Comparison of ENCODE assay signal across 23 mouse cellular contexts in the genomic region with DNA sequence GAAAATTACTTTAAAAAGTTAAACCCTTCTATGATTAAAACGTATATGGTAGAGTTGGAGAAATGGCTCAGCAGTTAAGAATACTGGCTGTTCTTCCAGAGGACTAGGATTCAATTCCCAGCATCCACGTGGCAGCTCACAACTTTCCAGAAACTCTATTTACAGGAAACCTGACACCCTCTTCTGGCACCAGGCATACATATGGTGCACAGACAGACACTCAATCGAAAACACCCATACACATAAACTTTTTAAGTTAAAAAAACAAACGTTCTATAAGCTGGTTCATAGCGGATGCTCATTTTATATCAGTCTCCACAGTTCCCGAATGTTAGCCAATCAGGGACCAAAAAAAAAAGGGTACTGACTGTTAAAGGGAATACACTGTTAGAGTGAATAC. TPM values are rescaled to one million over a fixed set of nuclear protein-coding genes. Genes with fewer than 3 reads are reported as not detected.
DNase-seq lines count a peak whose midpoint lies in the region; ATAC-seq and TF ChIP-seq lines count a peak whose summit lies in the region.
"Had no signal": no experiment of that assay in that cellular context is flagged by ENCODE, and none has a peak within 500 bp of the region (broad histone marks: within the 10 kb centered on the region; RNA-seq: fewer than 3 reads in every experiment).

No protein-coding gene starts in this region.

- TF ChIP-seq CTCF in embryonic fibroblast, embryonic 13.5 days (IDR thresholded peaks at IDR 0.05; ENCODE audit: borderline replicate concordance, insufficient read depth, low read length): no peak

- no peak overlapping the region for H3K27ac ChIP-seq in heart, embryonic 11.5 days (ENCODE audit: low read depth, low read length)
- H3K27ac ChIP-seq in lung, embryonic 15.5 days: no peak overlapping the region
- peak overlapping the region; percentile 83 for H3K27ac ChIP-seq in embryonic fibroblast, embryonic 13.5 days (ENCODE audit: insufficient read depth, low read length)
- H3K27ac ChIP-seq in kidney, embryonic 15.5 days: no peak overlapping the region
- H3K27ac ChIP-seq: embryonic facial prominence, embryonic 10.5 days; embryonic facial prominence, embryonic 12.5 days; forebrain, embryonic 13.5 days; forebrain, embryonic 15.5 days had no signal

- no peak overlapping the region for H3K4me2 ChIP-seq in heart, embryonic 11.5 days
- peak overlapping the region; percentile 7; the same call in 1 of the 2 replicates for H3K4me2 ChIP-seq in lung, embryonic 15.5 days
- no peak overlapping the region for H3K4me2 ChIP-seq in kidney, embryonic 15.5 days
- H3K4me2 ChIP-seq: embryonic facial prominence, embryonic 12.5 days; forebrain, embryonic 13.5 days; forebrain, embryonic 15.5 days had no signal

- TF ChIP-seq POLR2A in embryonic fibroblast, embryonic 13.5 days (IDR thresholded peaks at IDR 0.05; ENCODE audit: low read depth, low read length): no peak

- no peaks in the 10 kb centered on the region for H3K36me3 ChIP-seq in heart, embryonic 11.5 days (ENCODE audit: control insufficient read depth, insufficient read depth, low read length)
- no peaks in the 10 kb centered on the region for H3K36me3 ChIP-seq in lung, embryonic 15.5 days
- H3K36me3 ChIP-seq in kidney, embryonic 15.5 days: no peaks in the 10 kb centered on the region
- H3K36me3 ChIP-seq: embryonic facial prominence, embryonic 10.5 days; embryonic facial prominence, embryonic 12.5 days; forebrain, embryonic 15.5 days had no signal

- 0 out of 2 replicates have a peak, but pooled peaks cover 4% of the 10 kb centered on the region for H3K4me1 ChIP-seq in heart, embryonic 11.5 days (ENCODE audit: control insufficient read depth, insufficient read depth, low read length)
- peaks cover 32% of the 10 kb centered on the region for H3K4me1 ChIP-seq in lung, embryonic 15.5 days
- peaks cover 17% of the 10 kb centered on the region; the same call in 1 of the 2 replicates for H3K4me1 ChIP-seq in embryonic fibroblast, embryonic 13.5 days (ENCODE audit: control insufficient read depth, insufficient read depth, low read length)
- 0 out of 2 replicates have a peak, but pooled peaks cover 5% of the 10 kb centered on the region for H3K4me1 ChIP-seq in kidney, embryonic 15.5 days
- H3K4me1 ChIP-seq: forebrain, embryonic 13.5 days; forebrain, embryonic 15.5 days had no signal

- no peak overlapping the region for H3K4me3 ChIP-seq in heart, embryonic 11.5 days (ENCODE audit: low read depth, low read length)
- no peak overlapping the region for H3K4me3 ChIP-seq in lung, embryonic 15.5 days
- no peak overlapping the region for H3K4me3 ChIP-seq in embryonic fibroblast, embryonic 13.5 days (ENCODE audit: insufficient read depth, low read length)
- no peak overlapping the region for H3K4me3 ChIP-seq in kidney, embryonic 15.5 days (replicated peaks)
- H3K4me3 ChIP-seq: embryonic facial prominence, embryonic 10.5 days; embryonic facial prominence, embryonic 12.5 days; erythroblast, embryonic 14.5 days; forebrain, embryonic 13.5 days; forebrain, embryonic 15.5 days had no signal

- peak; percentile 18 for DNase-seq in heart, adult 11 months
- DNase-seq in lung, postnatal 10 days: no peak
- DNase-seq in layer of hippocampus, postnatal 25 days (ENCODE audit: extremely low spot score in 1 of 2, low spot score in 1 of 2): no peak
- DNase-seq: adrenal gland, adult 8-10 months; adrenal gland, postnatal 14 days; adrenal gland, postnatal 36 days; cerebellum, adult 11-12 months; cerebellum, adult 2 months; cerebellum, adult 9-10 months; cerebellum, postnatal 10 days; cerebellum, postnatal 25 days; forebrain, postnatal 0 days had no signal

- ATAC-seq in heart, embryonic 11.5 days (replicated peaks; ENCODE audit: insufficient number of reproducible peaks, low FRiP score, low TSS enrichment): no peak
- ATAC-seq in lung, embryonic 15.5 days (ENCODE audit: borderline replicate concordance, extremely low read depth, low FRiP score, low TSS enrichment): no peak; the same call in 1 of the 2 replicates
- ATAC-seq in kidney, embryonic 15.5 days (replicated peaks; ENCODE audit: low FRiP score): no peak
- ATAC-seq: activated CD4-positive, CD25-positive, alpha-beta regulatory T cell, adult 4 months; forebrain, embryonic 13.5 days; forebrain, embryonic 15.5 days; forebrain, postnatal 0 days; Patski had no signal

- H3K27me3 ChIP-seq in heart, embryonic 11.5 days (ENCODE audit: control insufficient read depth, insufficient read depth, low read length): no peaks in the 10 kb centered on the region
- H3K27me3 ChIP-seq in lung, embryonic 15.5 days: no peaks in the 10 kb centered on the region
- H3K27me3 ChIP-seq in kidney, embryonic 15.5 days: no peaks in the 10 kb centered on the region
- H3K27me3 ChIP-seq: embryonic facial prominence, embryonic 12.5 days; forebrain, embryonic 13.5 days; forebrain, embryonic 15.5 days; Patski had no signal

- H3K9ac ChIP-seq in heart, embryonic 11.5 days (ENCODE audit: low read depth, low read length): no peak overlapping the region
- H3K9ac ChIP-seq in lung, embryonic 15.5 days: no peak overlapping the region
- H3K9ac ChIP-seq in kidney, embryonic 15.5 days: no peak overlapping the region
- H3K9ac ChIP-seq: embryonic facial prominence, embryonic 12.5 days; forebrain, embryonic 13.5 days; forebrain, embryonic 15.5 days; forebrain, postnatal 0 days had no signal

- WGBS in heart, embryonic 11.5 days (ENCODE audit: insufficient replicate concordance): 69% methylated on average over 6 of the region's 6 CpGs
- 31% methylated on average over 6 of the region's 6 CpGs for WGBS in lung, embryonic 15.5 days
- WGBS in kidney, embryonic 15.5 days: 65% methylated on average over 6 of the region's 6 CpGs

- 0 out of 2 replicates have a peak, but pooled peaks cover 2% of the 10 kb centered on the region for H3K9me3 ChIP-seq in heart, embryonic 11.5 days (replicated peaks; ENCODE audit: control insufficient read depth, low read length)
- no peaks in the 10 kb centered on the region for H3K9me3 ChIP-seq in lung, embryonic 15.5 days
- H3K9me3 ChIP-seq in kidney, embryonic 15.5 days (replicated peaks): no peaks in the 10 kb centered on the region
- H3K9me3 ChIP-seq: embryonic facial prominence, embryonic 10.5 days; embryonic facial prominence, embryonic 12.5 days; forebrain, embryonic 13.5 days; forebrain, embryonic 15.5 days had no signal

RNA-seq across cellular contexts. Expression of gene Tfpi, which starts 49.2 kb away (rescaled TPM):
- 76.3 and 83.8 TPM in 2 replicates for polyA plus RNA-seq in heart, embryonic 11.5 days (2014; fragmentation: Nextera tagmentation; extraction: Ambion mirVana)
- 61.3 and 64.5 TPM in 2 replicates for polyA plus RNA-seq in lung, embryonic 15.5 days (2015; fragmentation: Nextera tagmentation; extraction: Ambion mirVana)
- 71.4 and 91.8 TPM in 2 replicates for polyA plus RNA-seq in embryonic fibroblast, embryonic 13.5 days (2011; ENCODE audit: insufficient read length, low read depth, missing spikeins)
- total RNA-seq in layer of hippocampus, postnatal 25 days (2021): 1 to 10 TPM; 3.1 to 3.3 TPM
- polyA plus RNA-seq in kidney, embryonic 15.5 days (2015; fragmentation: Nextera tagmentation; extraction: Ambion mirVana): 34.6 and 38.2 TPM in 2 replicates
- polyA plus RNA-seq: erythroblast, embryonic 14.5 days had no signal
